Mouse (Mus musculus) testis, postnatal 14 days (tissue): Measurements from ENCODE around the gene Olfr951.

Source experiments
- DNase-seq: peaks from one replicate; pipeline ENCODE4 v3.0.0; 2021; ENCODE audit warnings: low spot score

The Olfr951 gene

GRCm38 (mm10) chr9:39387110-39387509, at the start of gene Olfr951:
Gene Olfr951, plus strand, starts transcription at chr9:39387410.
- DNase-seq: no peak

GRCm38 (mm10) chr9:39427048-39427447, 39.8 kb downstream of the Olfr951 start, which contains the start of gene Olfr952:
Gene Olfr952, minus strand, starts transcription at chr9:39427148.
- no peak for DNase-seq
